Mouse (Mus musculus): Measurements from ENCODE around the gene Map1s.

DNA sequence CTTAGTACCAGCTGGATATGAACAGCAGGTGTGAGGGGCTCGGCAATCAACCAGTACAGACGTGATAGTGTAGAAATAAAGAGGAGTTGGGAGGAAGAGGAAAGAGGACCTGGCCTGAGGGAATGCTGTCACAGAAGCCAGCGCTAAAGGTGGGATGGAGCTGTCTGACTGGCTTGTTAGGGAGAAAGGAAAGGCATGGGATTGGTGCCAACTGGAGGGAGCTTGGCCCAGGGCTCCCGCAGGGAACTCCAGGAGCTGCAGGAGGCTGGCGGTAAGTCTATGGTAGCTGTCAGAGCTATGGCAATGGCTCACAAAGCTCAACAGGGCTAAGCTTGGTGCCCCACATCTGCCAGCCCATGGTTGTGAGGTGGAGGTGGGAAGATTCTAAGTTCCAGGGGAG, 3.5 kb upstream of the Map1s start:
- TF ChIP-seq CTCF (IDR thresholded peaks at IDR 0.05) (no peak), EP300 (IDR thresholded peaks at IDR 0.05) (no peak)
